Mouse (Mus musculus): ENCODE measurements at regions not wholly inside any gene's neighbourhood (a gene's known extent, or its start where the extent isn't known, plus 50 kb on each side); places are given as distances from the start of the nearest gene placed in this dataset.

DNA sequence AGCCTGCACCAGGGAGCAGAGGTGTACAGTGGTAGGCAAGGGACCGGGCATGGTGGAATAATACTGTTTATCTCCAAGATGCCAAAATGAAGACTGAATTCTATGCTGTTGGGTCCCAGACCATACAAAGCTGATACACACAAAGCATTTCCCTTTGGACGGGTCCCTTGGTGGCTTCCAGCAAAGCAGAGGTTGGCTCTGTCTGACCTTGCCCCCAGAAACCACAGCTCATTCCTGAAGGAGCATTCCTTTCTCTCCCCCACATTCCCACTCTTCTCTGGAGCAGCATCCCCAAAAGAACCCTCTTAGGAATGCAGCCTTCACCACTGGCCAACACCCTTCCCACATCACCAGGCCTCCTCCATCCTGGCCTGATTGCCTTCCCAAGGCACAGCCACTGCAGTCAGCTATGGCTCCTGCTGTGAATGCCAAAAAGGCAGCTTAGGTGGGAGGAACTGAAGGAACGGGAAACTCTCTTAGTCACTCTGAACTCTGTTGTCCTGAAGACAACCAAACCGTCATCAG lies 212.4 kb upstream of the Dio3 start:
- TF ChIP-seq CTCF (IDR thresholded peaks at IDR 0.05; ENCODE audit: extremely low read depth, insufficient read depth, low read length) (no peak), POLR2A (IDR thresholded peaks at IDR 0.05; ENCODE audit: extremely low read depth, insufficient read depth, low read length) (no peak)

Data from cortical plate, adult 2 months (tissue).